Mouse (Mus musculus) spleen, adult 2 months (tissue): ENCODE results near the gene Rpl31. TPM values are rescaled to one million over a fixed set of nuclear protein-coding genes. Genes with fewer than 3 reads are reported as not detected.

ENCODE experiments used
- DNase-seq, 2 experiments: peaks; one replicate each; pipeline versions ENCODE4 v3.0.0 to v3.0.0-alpha.2; 2012 to 2021; ENCODE audit warnings: low spot score in 2 of 2, low read depth in 1 of 2
- H3K27ac ChIP-seq: fragments of 200-500 bp; 2 replicates; pipeline ENCODE4 v1.5.1; 2012; ENCODE audit warnings: low read length, inconsistent platforms; ENCODE audit not compliant: insufficient read depth
- H3K27me3 ChIP-seq: fragments of 200-500 bp; 2 replicates; pipeline ENCODE4 v1.6.1; 2012; ENCODE audit warnings: mild to moderate bottlenecking, moderate library complexity, low read length, inconsistent platforms; ENCODE audit not compliant: control insufficient read depth, insufficient read depth
- H3K36me3 ChIP-seq: fragments of 200-500 bp; 2 replicates; pipeline ENCODE4 v1.6.1; 2012; ENCODE audit warnings: mild to moderate bottlenecking, low read length, inconsistent platforms; ENCODE audit not compliant: control insufficient read depth, insufficient read depth
- H3K4me1 ChIP-seq: fragments of 200-500 bp; 2 replicates; pipeline ENCODE4 v1.6.1; 2011; ENCODE audit warnings: inconsistent platforms; ENCODE audit not compliant: control insufficient read depth, insufficient read depth, insufficient read length
- H3K4me3 ChIP-seq: fragments of 200-500 bp; 2 replicates; pipeline ENCODE4 v1.5.1; 2011; ENCODE audit warnings: mild to moderate bottlenecking, inconsistent platforms; ENCODE audit not compliant: insufficient read depth, insufficient read length; ENCODE audit errors: extremely low read depth
- CTCF ChIP-seq: fragments of 200-500 bp; IDR thresholded peaks from 2 replicates; pipeline ENCODE4 v1.5.1; 2011; ENCODE audit warnings: mild to moderate bottlenecking, inconsistent platforms; ENCODE audit not compliant: insufficient read depth, insufficient read length, insufficient replicate concordance; ENCODE audit errors: extremely low read depth
- POLR2A ChIP-seq: fragments of 200-500 bp; IDR thresholded peaks from 2 replicates; pipeline ENCODE4 v1.6.1; 2011; ENCODE audit warnings: low read depth, low read length, inconsistent platforms
- WGBS: fragments of 180-500 bp; shearing (Covaris S2); methylation state at CpG from one replicate; pipeline ENCODE4 v1.1.7; 2018; 5-methylcytosine and 5-hydroxymethylcytosine counted together
- polyA plus RNA-seq: library from polyadenylated mRNA; depleted of rRNA; stranded (reverse); fragments of >200 nt; gene quantifications from 2 replicates; pipeline ENCODE4 v1.2.3, GENCODE M21; 2012

The Rpl31 gene
- polyA plus RNA-seq, 1 experiment, result 163 TPM

- WGBS, result 89% methylated on average over 7 of the region's 7 CpGs
- no peak overlapping the region for H3K4me3 ChIP-seq
- peaks cover 15% of the 10 kb centered on the region for H3K36me3 ChIP-seq
- no peaks in the 10 kb centered on the region for H3K4me1 ChIP-seq
- no peak overlapping the region for H3K27ac ChIP-seq
- no peaks in the 10 kb centered on the region for H3K27me3 ChIP-seq
- TF ChIP-seq POLR2A, result no peak
- no peak for TF ChIP-seq CTCF
- no peak for DNase-seq
These were observed 8.5 kb downstream of the Rpl31 start for GRCm38 (mm10) chr1:39376121-39376520.

- TF ChIP-seq POLR2A (no peak), CTCF (no peak)
- no peak overlapping the region for H3K4me3 ChIP-seq
- peaks cover 11% of the 10 kb centered on the region for H3K36me3 ChIP-seq
These were observed 9.1 kb downstream of the Rpl31 start for GRCm38 (mm10) chr1:39376726-39377240.

GRCm38 (mm10) chr1:39378540-39378939 is 10.9 kb downstream of the Rpl31 start:
- TF ChIP-seq CTCF, result no peak
- TF ChIP-seq POLR2A, result no peak
- DNase-seq, result no peak
- H3K4me1 ChIP-seq, result no peaks in the 10 kb centered on the region
- H3K36me3 ChIP-seq, result peaks cover 2% of the 10 kb centered on the region
- no peaks in the 10 kb centered on the region for H3K27me3 ChIP-seq
- no peak overlapping the region for H3K27ac ChIP-seq
- no peak overlapping the region for H3K4me3 ChIP-seq
- WGBS, result 90% methylated on average over 1 of the region's 1 CpGs

More at GRCm38 (mm10) chr1:39376726-39377240, 9.1 kb downstream of the Rpl31 start:
- no peaks in the 10 kb centered on the region for H3K4me1 ChIP-seq
- no peaks in the 10 kb centered on the region for H3K27me3 ChIP-seq
- H3K27ac ChIP-seq, result no peak overlapping the region
- 96% methylated on average over 9 of the region's 9 CpGs for WGBS
- no peak for DNase-seq

- TF ChIP-seq POLR2A (no peak), CTCF (no peak)
- H3K4me3 ChIP-seq, result no peak overlapping the region
- DNase-seq, result no peak
- 68% methylated on average over 5 of the region's 5 CpGs for WGBS
- H3K27me3 ChIP-seq, result no peaks in the 10 kb centered on the region
- no peaks in the 10 kb centered on the region for H3K36me3 ChIP-seq
- no peaks in the 10 kb centered on the region for H3K4me1 ChIP-seq
- no peak overlapping the region for H3K27ac ChIP-seq
These were observed 11.4 kb downstream of the Rpl31 start for GRCm38 (mm10) chr1:39379021-39379420.

- no peaks in the 10 kb centered on the region for H3K27me3 ChIP-seq
- DNase-seq, result no peak
- no peak for TF ChIP-seq CTCF
- TF ChIP-seq POLR2A, result no peak
- H3K36me3 ChIP-seq, result no peaks in the 10 kb centered on the region
- H3K27ac ChIP-seq, result no peak overlapping the region
- WGBS, result 48% methylated on average over 9 of the region's 9 CpGs
- no peaks in the 10 kb centered on the region for H3K4me1 ChIP-seq
- no peak overlapping the region for H3K4me3 ChIP-seq
These were observed 13.4 kb downstream of the Rpl31 start for GRCm38 (mm10) chr1:39381017-39381416.

GRCm38 (mm10) chr1:39384914-39385313 is 17.3 kb downstream of the Rpl31 start:
- H3K27ac ChIP-seq, result no peak overlapping the region
- no peak for DNase-seq
- no peaks in the 10 kb centered on the region for H3K36me3 ChIP-seq
- TF ChIP-seq CTCF, result no peak
- TF ChIP-seq POLR2A, result no peak
- no peaks in the 10 kb centered on the region for H3K4me1 ChIP-seq
- H3K27me3 ChIP-seq, result no peaks in the 10 kb centered on the region
- H3K4me3 ChIP-seq, result no peak overlapping the region
- WGBS, result 49% methylated on average over 9 of the region's 9 CpGs

- no peak for DNase-seq
- TF ChIP-seq CTCF (no peak), POLR2A (no peak)
- H3K36me3 ChIP-seq, result no peaks in the 10 kb centered on the region
- H3K4me1 ChIP-seq, result no peaks in the 10 kb centered on the region
- no peak overlapping the region for H3K4me3 ChIP-seq
- 91% methylated on average over 3 of the region's 3 CpGs for WGBS
- no peak overlapping the region for H3K27ac ChIP-seq
- no peaks in the 10 kb centered on the region for H3K27me3 ChIP-seq
These were observed 18.8 kb downstream of the Rpl31 start for GRCm38 (mm10) chr1:39386456-39386855.
